Mouse (Mus musculus) mouse embryonic stem cell (cell line): Measurements from ENCODE around the gene Rbbp8nl.

ENCODE experiments used
- in situ Hi-C, 2 experiments: fragments of 300-500 bp; cut with MboI; formaldehyde crosslinking; loops; 1 replicate in 1 of 2; 3 replicates in 1 of 2; pipeline ENCODE4 v1.14.3; 2019 to 2020; ENCODE audit warnings: low sequenced_read_pairs in 2 of 2, low pct_unique_long_range_greater_than_20kb in 1 of 2, mixed read lengths in 1 of 2; ENCODE audit not compliant: unreplicated experiment in 1 of 2

The Rbbp8nl gene

GRCm38 (mm10) chr2:180289440-180290108 is at the start of gene Rbbp8nl:
Rbbp8nl (minus strand) TSS chr2:180289879.
- in situ Hi-C loops = no loop called here

DNA sequence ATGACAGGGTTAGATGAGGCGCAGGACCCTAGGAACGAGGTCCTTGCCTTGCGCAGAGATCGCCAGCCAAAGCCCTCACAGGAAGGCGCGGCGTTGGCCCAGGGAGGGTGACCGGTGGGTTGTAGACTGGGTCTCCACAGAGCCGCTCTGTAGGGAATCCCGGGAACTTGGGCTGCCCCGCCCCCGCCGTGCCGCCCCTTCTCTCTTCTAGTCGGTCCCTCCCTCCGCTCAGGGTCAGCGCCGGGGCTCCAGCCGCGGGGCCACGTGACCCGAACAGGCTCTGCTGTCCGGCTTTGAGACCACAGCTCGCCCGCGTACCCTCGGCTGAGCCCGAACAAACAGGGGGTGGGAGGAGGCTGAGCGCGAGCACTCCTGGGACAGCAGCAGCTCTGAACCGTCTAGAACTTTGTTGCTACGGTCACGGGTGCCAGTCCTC is 44.9 kb upstream of the Rbbp8nl start, which contains the start of gene Gata5:
Gata5 (minus strand) TSS at position 149 of the 436 bp plus-strand sequence.
- in situ Hi-C loops = no loop called here

GRCm38 (mm10) chr2:180333778-180334550 is 44.3 kb upstream of the Rbbp8nl start:
- in situ Hi-C loops = no loop called here

DNA sequence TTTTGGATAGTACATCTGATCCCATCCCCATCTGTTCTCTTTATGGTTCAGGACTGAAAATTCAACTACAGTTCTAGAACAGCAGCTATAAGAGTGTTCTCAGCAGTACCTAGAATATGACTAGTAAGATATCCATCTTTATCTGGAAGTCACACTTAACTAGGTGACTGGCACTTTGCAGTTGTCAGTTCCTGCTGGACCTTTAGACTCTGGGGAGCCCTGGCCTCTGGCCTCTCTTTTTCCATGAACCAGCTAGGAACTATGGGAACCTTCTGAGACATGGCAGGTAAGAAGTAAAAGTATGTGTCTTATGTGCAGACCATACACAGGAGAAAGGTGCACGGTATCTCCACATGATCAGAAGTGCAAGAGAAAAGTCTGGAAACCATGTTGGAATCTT is 39.8 kb upstream of the Rbbp8nl start:
- in situ Hi-C loops = no loop called here

GRCm38 (mm10) chr2:180322674-180323355 is 33.1 kb upstream of the Rbbp8nl start:
- in situ Hi-C loops = no loop called here

- in situ Hi-C loops = no loop called here
These were observed 30.5 kb upstream of the Rbbp8nl start for GRCm38 (mm10) chr2:180320216-180320615.

- in situ Hi-C loops = no loop called here
These were observed 27.9 kb upstream of the Rbbp8nl start for GRCm38 (mm10) chr2:180317591-180317990.

- in situ Hi-C loops = no loop called here
These were observed 24.6 kb upstream of the Rbbp8nl start for GRCm38 (mm10) chr2:180314292-180314691.

DNA sequence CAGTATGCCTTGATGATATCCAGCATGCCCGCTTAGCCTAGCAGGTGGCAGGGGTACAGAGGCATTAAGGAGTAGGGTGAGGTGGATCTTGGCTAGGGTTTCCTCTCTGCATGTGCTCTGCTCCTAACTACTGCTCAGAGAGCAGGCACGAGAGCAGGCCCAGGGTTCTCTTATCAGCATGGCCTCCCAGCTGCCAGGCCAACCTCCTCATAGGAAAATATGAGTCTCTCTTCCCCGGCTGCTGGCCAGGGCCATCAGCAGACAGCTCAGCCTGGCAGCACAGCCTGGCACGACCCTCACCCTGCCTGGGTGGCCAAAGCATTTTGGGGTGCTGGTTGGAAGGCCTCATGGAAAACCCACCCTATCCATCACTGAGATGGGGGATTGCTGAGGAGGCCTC is 21.5 kb upstream of the Rbbp8nl start:
- in situ Hi-C loops = no loop called here

DNA sequence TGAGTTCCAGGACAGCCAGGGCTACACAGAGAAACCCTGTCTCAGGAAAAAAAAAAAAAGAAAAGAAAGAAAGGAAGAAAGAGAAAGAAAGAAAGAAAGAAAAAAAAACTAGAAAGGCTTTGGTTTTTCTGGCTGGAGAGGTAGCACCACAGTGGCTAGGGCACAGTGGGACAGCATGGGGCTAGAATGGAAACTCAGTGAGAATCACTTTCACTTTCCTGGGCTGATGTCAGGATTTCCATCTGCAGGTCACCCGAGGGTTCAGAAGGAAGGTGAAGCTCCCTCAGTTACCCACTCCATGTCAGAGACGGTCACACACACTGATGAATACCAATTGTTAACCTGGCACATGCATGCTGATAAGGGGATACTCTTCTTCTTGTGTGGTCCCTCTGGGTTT is 18.0 kb upstream of the Rbbp8nl start:
- in situ Hi-C loops = no loop called here

DNA sequence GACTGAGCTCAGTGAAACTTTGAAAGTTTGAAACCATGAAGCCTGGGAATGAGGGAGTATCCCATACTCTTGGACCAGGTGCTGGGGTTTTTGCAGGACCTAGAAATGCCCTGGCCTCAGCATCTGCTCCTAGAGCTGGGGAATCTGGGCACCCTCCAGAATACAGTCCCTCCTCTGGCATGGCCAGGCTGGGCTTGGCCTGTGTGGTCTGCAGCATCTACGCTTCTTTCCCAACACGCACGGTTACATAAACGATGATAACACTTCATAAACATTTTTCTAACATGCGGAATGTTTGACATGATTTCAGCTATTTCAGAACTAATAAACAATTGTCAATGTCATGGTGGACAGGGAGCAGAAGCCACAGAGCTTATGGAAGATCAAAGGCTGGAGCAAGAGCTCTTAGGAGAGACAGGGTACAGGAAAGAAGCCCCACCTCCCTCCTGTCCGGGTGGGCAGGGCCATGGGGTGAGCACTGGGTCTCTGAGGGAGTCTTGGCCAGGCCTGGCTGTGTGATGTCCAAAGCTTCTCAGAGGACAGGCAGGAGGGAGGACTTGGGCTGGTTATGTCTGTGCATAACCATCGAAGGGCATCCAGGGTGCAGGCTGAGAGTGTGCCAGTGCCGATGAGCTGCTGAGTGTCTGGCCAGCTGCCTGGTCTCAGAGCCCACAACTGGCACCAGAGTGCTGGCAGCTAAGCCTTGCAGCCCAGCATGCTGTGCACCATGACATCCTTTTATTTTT is 16.9 kb upstream of the Rbbp8nl start:
- in situ Hi-C loops = no loop called here

- in situ Hi-C loops = no loop called here
These were observed 16.3 kb upstream of the Rbbp8nl start for GRCm38 (mm10) chr2:180306009-180306408.

GRCm38 (mm10) chr2:180305490-180305889 is 15.8 kb upstream of the Rbbp8nl start:
- in situ Hi-C loops = no loop called here

DNA sequence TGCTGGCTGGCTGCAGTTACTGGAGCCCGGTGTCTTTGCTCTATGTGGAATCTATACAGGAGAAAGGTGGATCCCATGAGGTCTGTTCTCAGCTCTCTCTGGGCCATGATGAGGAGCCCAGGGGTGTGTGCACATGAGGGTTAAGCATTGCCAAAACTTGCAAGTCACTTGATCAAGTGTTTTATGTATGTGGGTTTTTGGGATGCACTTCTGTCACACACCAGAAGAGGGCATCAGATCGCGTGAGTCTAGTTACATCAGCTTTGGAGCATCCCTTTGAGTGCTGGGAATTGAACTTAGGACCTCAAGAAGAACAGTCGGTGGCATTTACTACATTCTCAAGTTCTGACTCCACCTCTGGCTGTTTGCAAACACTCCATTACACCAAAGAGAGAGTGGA is 14.9 kb upstream of the Rbbp8nl start:
- in situ Hi-C loops = no loop called here

DNA sequence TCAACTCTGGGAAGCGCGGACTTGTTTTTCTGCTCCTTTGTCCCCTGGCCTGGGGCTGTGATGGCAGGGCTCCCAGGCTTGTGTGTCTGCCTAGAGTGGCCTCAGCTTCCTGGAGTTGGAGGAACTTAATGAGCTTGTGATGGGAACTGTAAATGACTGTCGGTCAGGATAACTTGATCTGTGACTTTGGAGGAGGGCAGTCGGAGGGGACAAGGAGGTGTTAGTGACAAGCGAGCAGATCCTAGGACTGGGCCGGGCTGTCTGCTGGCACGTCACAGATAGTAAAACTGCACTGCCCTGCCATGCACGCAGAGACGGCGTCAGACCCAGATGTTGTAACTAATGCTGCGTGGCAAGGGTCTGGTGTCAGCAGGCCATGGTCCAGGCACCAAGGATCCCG is 13.8 kb upstream of the Rbbp8nl start:
- in situ Hi-C loops = no loop called here

- in situ Hi-C loops = no loop called here
These were observed 12.5 kb upstream of the Rbbp8nl start for GRCm38 (mm10) chr2:180302201-180302600.

DNA sequence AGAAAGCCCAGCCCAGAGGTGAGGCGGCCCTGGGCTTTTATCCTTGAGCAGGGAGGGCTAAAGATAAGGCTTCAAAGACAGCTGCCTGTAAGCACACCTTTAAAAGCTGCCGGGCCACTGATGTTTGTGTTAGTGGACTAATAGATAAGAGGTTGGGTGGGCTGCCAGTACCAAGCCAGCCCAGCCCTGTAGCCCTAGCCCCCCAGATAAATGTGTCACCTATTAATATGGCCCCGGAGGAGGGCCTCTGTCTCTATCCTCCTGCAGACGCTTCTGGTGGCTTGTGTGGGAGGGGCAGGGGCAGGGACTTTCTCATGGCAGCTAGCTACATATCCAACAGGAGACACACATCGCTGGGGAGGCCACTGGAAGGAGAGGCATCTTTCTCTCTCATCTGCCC is 11.1 kb upstream of the Rbbp8nl start:
- in situ Hi-C loops = no loop called here

GRCm38 (mm10) chr2:180300252-180300651 is 10.6 kb upstream of the Rbbp8nl start:
- in situ Hi-C loops = no loop called here

DNA sequence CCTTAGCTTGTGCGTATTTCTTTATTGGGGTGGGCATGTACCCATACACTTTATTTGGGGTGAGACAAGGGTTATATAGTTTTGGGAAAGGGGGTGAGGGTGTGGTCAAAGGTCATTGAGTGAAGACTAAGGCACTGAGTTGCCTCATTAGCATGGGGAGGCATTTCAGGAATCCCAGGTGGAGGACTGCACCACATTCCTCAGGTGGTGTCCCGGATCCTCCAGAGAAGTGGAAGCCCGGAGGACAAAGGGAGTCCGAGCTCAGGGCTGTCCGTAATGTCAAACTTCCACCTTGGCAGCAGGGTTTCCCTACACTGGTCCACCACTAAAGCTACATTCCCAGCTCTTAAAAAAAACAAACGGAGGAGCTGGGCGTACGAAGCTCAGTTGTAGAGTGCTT is 3.2 kb upstream of the Rbbp8nl start:
- in situ Hi-C loops = no loop called here
